Mouse (Mus musculus) c-Kit-positive CD71-negative TER-119-negative erythroid progenitor cells, embryonic 14.5 days (primary cell): ENCODE data around the gene Kcnma1.

Experiments
- DNase-seq: peaks from one replicate; pipeline ENCODE4 v3.0.0-alpha.2; 2013; ENCODE audit warnings: low read depth

Gene Kcnma1

GRCm38 (mm10) chr14:23854946-23855345 is 159.3 kb downstream of the Kcnma1 start:
- DNase-seq, result no peak

GRCm38 (mm10) chr14:23848529-23849141 is 165.7 kb downstream of the Kcnma1 start:
- DNase-seq, result no peak

- DNase-seq, result no peak
Measured at GRCm38 (mm10) chr14:23846706-23847105, 167.6 kb downstream of the Kcnma1 start.

GRCm38 (mm10) chr14:23842025-23842424 is 172.3 kb downstream of the Kcnma1 start:
- DNase-seq, result no peak

GRCm38 (mm10) chr14:23839613-23840012 is 174.7 kb downstream of the Kcnma1 start:
- DNase-seq, result no peak

GRCm38 (mm10) chr14:23835387-23836111 is 178.7 kb downstream of the Kcnma1 start:
- DNase-seq, result no peak

- DNase-seq, result no peak
Measured at GRCm38 (mm10) chr14:23831284-23831683, 183.0 kb downstream of the Kcnma1 start.

- DNase-seq, result no peak
Measured at GRCm38 (mm10) chr14:23830316-23830715, 184.0 kb downstream of the Kcnma1 start.

- DNase-seq, result no peak
Measured at GRCm38 (mm10) chr14:23828711-23829320, 185.5 kb downstream of the Kcnma1 start.

- no peak for DNase-seq
Measured at GRCm38 (mm10) chr14:23824937-23825336, 189.4 kb downstream of the Kcnma1 start.

GRCm38 (mm10) chr14:23824267-23824666 is 190.0 kb downstream of the Kcnma1 start:
- no peak for DNase-seq

GRCm38 (mm10) chr14:23817585-23817984 is 196.7 kb downstream of the Kcnma1 start:
- DNase-seq, result no peak

- DNase-seq, result no peak
Measured at GRCm38 (mm10) chr14:23810081-23810480, 204.2 kb downstream of the Kcnma1 start.

- DNase-seq, result no peak
Measured at GRCm38 (mm10) chr14:23809124-23809523, 205.2 kb downstream of the Kcnma1 start.

GRCm38 (mm10) chr14:23806378-23806777 is 207.9 kb downstream of the Kcnma1 start:
- DNase-seq, result no peak

- DNase-seq, result no peak
Measured at GRCm38 (mm10) chr14:23796878-23797277, 217.4 kb downstream of the Kcnma1 start.

- no peak for DNase-seq
Measured at GRCm38 (mm10) chr14:23792674-23793073, 221.6 kb downstream of the Kcnma1 start.

GRCm38 (mm10) chr14:23792076-23792475 is 222.2 kb downstream of the Kcnma1 start:
- DNase-seq, result no peak

GRCm38 (mm10) chr14:23791261-23791691 is 223.0 kb downstream of the Kcnma1 start:
- DNase-seq, result peak; percentile 6

GRCm38 (mm10) chr14:23786687-23787073 is 227.6 kb downstream of the Kcnma1 start:
- DNase-seq, result no peak

GRCm38 (mm10) chr14:23785921-23786686 is 228.2 kb downstream of the Kcnma1 start:
- DNase-seq, result no peak

GRCm38 (mm10) chr14:23782845-23783609 is 231.3 kb downstream of the Kcnma1 start:
- DNase-seq, result no peak
